8 mouse cellular contexts compared by ENCODE assay signal in genomic region chr2:154551927-154552326, GRCm38 (mm10). TPM values are rescaled to one million over a fixed set of nuclear protein-coding genes. Genes with fewer than 3 reads are reported as not detected.
A peak's percentile ranks its signal among the peaks of the same experiment; 100 is the strongest.
DNase-seq lines count a peak whose midpoint lies in the region; ATAC-seq and TF ChIP-seq lines count a peak whose summit lies in the region.

No protein-coding gene starts in this region.

- TF ChIP-seq POLR2A in heart, adult 2 months (IDR thresholded peaks at IDR 0.05; ENCODE audit: insufficient read depth, low read depth, low read length), result no peak

- peak in 1 of 2 experiments; percentile 20 for DNase-seq in heart, adult 2 months
- DNase-seq in heart, postnatal 14 days, result no peak
- DNase-seq in G1E (ENCODE audit: low spot score), result no peak
- peak; percentile 37 for DNase-seq in forelimb bud, embryonic 11.5 days (ENCODE audit: low read depth, low spot score)
- no peak for DNase-seq in right cerebral cortex, adult 2 months (ENCODE audit: low spot score in 2 of 2)
- DNase-seq in spleen, postnatal 14 days (ENCODE audit: low spot score in 2 of 2), result no peak
- DNase-seq in urinary bladder, adult 18-20 months (ENCODE audit: low spot score in 2 of 2), result no peak

- H3K36me3 ChIP-seq in heart, adult 2 months (ENCODE audit: control insufficient read depth, insufficient read depth, low read length), result no peaks in the 10 kb centered on the region
- H3K36me3 ChIP-seq in G1E (replicated peaks), result peaks cover 90% of the 10 kb centered on the region

- peak overlapping the region; percentile 44 for H3K4me3 ChIP-seq in heart, adult 2 months
- peak overlapping the region; percentile 11; the same call in 1 of the 2 replicates for H3K4me3 ChIP-seq in G1E (ENCODE audit: low read depth, low read length)

- peaks cover 9% of the 10 kb centered on the region for H3K9me3 ChIP-seq in G1E (replicated peaks)

- TF ChIP-seq EP300 in heart, adult 2 months (IDR thresholded peaks at IDR 0.05; ENCODE audit: insufficient read depth, low read depth, low read length), result no peak

- no peak overlapping the region for H3K27ac ChIP-seq in heart, adult 2 months

- H3K4me1 ChIP-seq in heart, adult 2 months (ENCODE audit: control insufficient read depth, insufficient read depth, low read length), result peaks cover 1% of the 10 kb centered on the region; the same call in 1 of the 2 replicates
- peaks cover 26% of the 10 kb centered on the region for H3K4me1 ChIP-seq in G1E (ENCODE audit: insufficient read depth, low read depth, low read length)

- TF ChIP-seq CTCF in heart, adult 2 months (IDR thresholded peaks at IDR 0.05), result no peak
- no peak for TF ChIP-seq CTCF in G1E (IDR thresholded peaks at IDR 0.05; ENCODE audit: low read depth, low read length)

- no peaks in the 10 kb centered on the region for H3K79me2 ChIP-seq in heart, adult 2 months (replicated peaks; ENCODE audit: control insufficient read depth, insufficient read depth, low read length)

- intact Hi-C loops in heart, adult 2 months (cut with DNase I), result loop anchor here (5.0 kb wide), 1 partner anchor 60 kb away; the partner anchor contains the start of genes 4930519P11Rik and Zfp341
- intact Hi-C loops in heart, postnatal 14 days (cut with DNase I), result no loop called here

- WGBS in heart, adult 2 months, result 44% methylated on average over 21 of the region's 21 CpGs

- no peaks in the 10 kb centered on the region for H3K27me3 ChIP-seq in heart, adult 2 months (ENCODE audit: control insufficient read depth, insufficient read depth, low read length)
- H3K27me3 ChIP-seq in G1E (ENCODE audit: insufficient read depth, low read length), result no peaks in the 10 kb centered on the region; the same call in 1 of the 2 replicates

- no peak overlapping the region for H3K9ac ChIP-seq in heart, adult 2 months (ENCODE audit: low read depth, low read length)

- no peak for ATAC-seq in G1E (ENCODE audit: extremely low read depth, insufficient number of reproducible peaks, low FRiP score, poor library complexity, severe bottlenecking)
- ATAC-seq in megakaryocyte, adult 5-6 weeks (ENCODE audit: poor library complexity, severe bottlenecking), result peak; percentile 33

RNA-seq across cellular contexts. Expression of gene Actl10, which starts 0.4 kb away (rescaled TPM):
- total RNA-seq in heart, adult 2 months (2021), result not detected
- not detected in 2 replicates for polyA plus RNA-seq in heart, adult 2 months (2012; rRNA removed)
- total RNA-seq in heart, postnatal 14 days (2021), result not detected
- total RNA-seq in G1E (2014; fragmentation: Nextera tagmentation), result 0.53 TPM in 1 of 2 replicates, not detected in the other
- 0.22 and 0.41 TPM in 2 replicates for total RNA-seq in G1E (2017)
- not detected in 2 replicates for polyA plus RNA-seq in G1E (2012)
- 0.11 TPM in 1 of 2 replicates, not detected in the other for total RNA-seq in megakaryocyte, adult 5-6 weeks (2015)
- total RNA-seq in megakaryocyte, adult 5-6 weeks (2017), result 0.15 TPM in 1 of 2 replicates, not detected in the other

RNA-seq across cellular contexts. Expression of gene 1700003F12Rik, which starts 5.0 kb away (rescaled TPM):
- not detected for total RNA-seq in heart, adult 2 months (2021)
- polyA plus RNA-seq in heart, adult 2 months (2012; rRNA removed), result 0.39 TPM in 1 of 2 replicates, not detected in the other
- total RNA-seq in heart, postnatal 14 days (2021), result under 1 TPM in 1 of 2 experiments, not detected in 1; 0.43 TPM
- not detected in 2 replicates for total RNA-seq in G1E (2014; fragmentation: Nextera tagmentation)
- total RNA-seq in G1E (2017), result not detected in 2 replicates
- polyA plus RNA-seq in G1E (2012), result 0.13 TPM in 1 of 2 replicates, not detected in the other
- not detected in 2 replicates for total RNA-seq in megakaryocyte, adult 5-6 weeks (2015)
- not detected in 2 replicates for total RNA-seq in megakaryocyte, adult 5-6 weeks (2017)

RNA-seq across cellular contexts. Expression of gene Necab3, which starts 6.8 kb away (rescaled TPM):
- under 1 TPM; 0.20 to 0.23 TPM for total RNA-seq in heart, adult 2 months (2021)
- 0.90 and 1.7 TPM in 2 replicates for polyA plus RNA-seq in heart, adult 2 months (2012; rRNA removed)
- total RNA-seq in heart, postnatal 14 days (2021), result 1 to 10 TPM in 1 of 2 experiments, under 1 TPM in 1; 0.90 to 1.2 TPM
- total RNA-seq in G1E (2014; fragmentation: Nextera tagmentation) (13.0 and 13.2 TPM in 2 replicates), G1E (2017) (6.8 and 7.6 TPM in 2 replicates)
- polyA plus RNA-seq in G1E (2012), result 9.8 and 11.6 TPM in 2 replicates
- 0.78 and 1.6 TPM in 2 replicates for total RNA-seq in megakaryocyte, adult 5-6 weeks (2015)
- total RNA-seq in megakaryocyte, adult 5-6 weeks (2017), result 1.8 and 2.2 TPM in 2 replicates

RNA-seq across cellular contexts. Expression of gene E2f1, which starts 17.8 kb away (rescaled TPM):
- total RNA-seq in heart, adult 2 months (2021), result under 1 TPM; 0.39 to 0.70 TPM
- polyA plus RNA-seq in heart, adult 2 months (2012; rRNA removed), result 1.1 and 1.2 TPM in 2 replicates
- 1 to 10 TPM; 2.2 to 4.3 TPM for total RNA-seq in heart, postnatal 14 days (2021)
- total RNA-seq in G1E (2014; fragmentation: Nextera tagmentation), result 31.9 and 32.5 TPM in 2 replicates
- 13.9 and 15.6 TPM in 2 replicates for total RNA-seq in G1E (2017)
- 93.1 and 94.6 TPM in 2 replicates for polyA plus RNA-seq in G1E (2012)
- 14.3 and 16.2 TPM in 2 replicates for total RNA-seq in megakaryocyte, adult 5-6 weeks (2015)
- total RNA-seq in megakaryocyte, adult 5-6 weeks (2017), result 7.7 and 9.3 TPM in 2 replicates

RNA-seq across cellular contexts. Expression of gene Pxmp4, which starts 51.6 kb away (rescaled TPM):
- 10 to 100 TPM; 20.9 to 21.5 TPM for total RNA-seq in heart, adult 2 months (2021)
- polyA plus RNA-seq in heart, adult 2 months (2012; rRNA removed), result 47.2 and 49.9 TPM in 2 replicates
- total RNA-seq in heart, postnatal 14 days (2021), result 10 to 100 TPM; 23.8 to 28.5 TPM
- total RNA-seq in G1E (2014; fragmentation: Nextera tagmentation) (20.7 and 22.6 TPM in 2 replicates), G1E (2017) (35.7 and 41.5 TPM in 2 replicates)
- 5.4 and 6.2 TPM in 2 replicates for polyA plus RNA-seq in G1E (2012)
- total RNA-seq in megakaryocyte, adult 5-6 weeks (2015), result 21.9 and 24.2 TPM in 2 replicates
- 24.4 and 27.1 TPM in 2 replicates for total RNA-seq in megakaryocyte, adult 5-6 weeks (2017)
